Mouse (Mus musculus) layer of hippocampus, adult 2 months (tissue): ENCODE measurements around the gene Prkd3. TPM values are rescaled to one million over a fixed set of nuclear protein-coding genes. Genes with fewer than 3 reads are reported as not detected.

Experiments
- DNase-seq, 2 experiments: peaks; one replicate each; pipeline ENCODE4 v3.0.0; 2022; ENCODE audit warnings: low spot score in 2 of 2
- H3K27ac ChIP-seq: fragments of 200-600 bp; 2 replicates; pipeline ENCODE4 v1.8.1; 2022
- H3K4me3 ChIP-seq: fragments of 200-600 bp; 2 replicates; pipeline ENCODE4 v1.8.1; 2022; ENCODE audit warnings: mild to moderate bottlenecking
- CTCF ChIP-seq: fragments of 200-600 bp; conservative IDR thresholded peaks from 2 replicates; pipeline ENCODE4 v1.8.1; 2022; ENCODE audit warnings: antibody characterized with exemption, mild to moderate bottlenecking, moderate library complexity
- total RNA-seq, 2 experiments: library from RNA; stranded (reverse); gene quantifications; 2 replicates each; pipeline ENCODE4 v1.2.3; 2021

Gene Prkd3
- total RNA-seq, 2 experiments from 2014 or later, result 12.5 to 14.3 TPM

- Histone ChIP-seq H3K27ac (no peak overlapping the region), H3K4me3 (no peak overlapping the region)
- no peak for DNase-seq
- TF ChIP-seq CTCF, result no peak
These were observed 11.0 kb upstream of the Prkd3 start for GRCm38 (mm10) chr17:79031569-79031968.

GRCm38 (mm10) chr17:79029226-79029625, 8.6 kb upstream of the Prkd3 start:
- TF ChIP-seq CTCF, result no peak
- Histone ChIP-seq H3K27ac (no peak overlapping the region), H3K4me3 (no peak overlapping the region)
- DNase-seq, result no peak

DNA sequence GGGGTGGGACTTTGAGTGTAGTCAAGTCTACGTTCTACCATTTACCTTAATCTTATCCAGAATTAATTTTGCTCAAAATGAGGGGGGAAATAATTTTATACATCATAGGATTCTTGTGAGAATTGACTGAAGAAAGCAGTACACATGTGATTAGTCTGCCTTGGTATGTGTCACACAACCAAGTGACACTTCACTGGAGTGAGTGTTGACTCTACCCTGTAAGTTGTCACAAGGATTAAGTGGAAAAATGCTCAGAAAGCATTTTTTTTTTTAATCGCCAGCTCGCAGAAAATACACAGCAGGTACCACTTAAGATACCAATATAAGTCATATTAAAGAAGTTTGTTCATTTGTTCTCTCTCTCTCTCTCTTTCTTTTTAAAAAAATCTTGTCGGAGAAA, 3.9 kb upstream of the Prkd3 start:
- H3K4me3 ChIP-seq, result no peak overlapping the region
- no peak for DNase-seq

GRCm38 (mm10) chr17:79022746-79023145, 2.1 kb upstream of the Prkd3 start:
- H3K4me3 ChIP-seq, result no peak overlapping the region
- TF ChIP-seq CTCF, result no peak
- no peak overlapping the region for H3K27ac ChIP-seq
- DNase-seq, result no peak

More for the DNA sequence above, 3.9 kb upstream of the Prkd3 start:
- no peak for TF ChIP-seq CTCF
- no peak overlapping the region for H3K27ac ChIP-seq

- TF ChIP-seq CTCF, result no peak
- Histone ChIP-seq H3K4me3 (peak overlapping the region; percentile 69), H3K27ac (no peak overlapping the region)
- DNase-seq, result no peak
These were observed 344 bp upstream of the Prkd3 start for GRCm38 (mm10) chr17:79020984-79021335.

DNA sequence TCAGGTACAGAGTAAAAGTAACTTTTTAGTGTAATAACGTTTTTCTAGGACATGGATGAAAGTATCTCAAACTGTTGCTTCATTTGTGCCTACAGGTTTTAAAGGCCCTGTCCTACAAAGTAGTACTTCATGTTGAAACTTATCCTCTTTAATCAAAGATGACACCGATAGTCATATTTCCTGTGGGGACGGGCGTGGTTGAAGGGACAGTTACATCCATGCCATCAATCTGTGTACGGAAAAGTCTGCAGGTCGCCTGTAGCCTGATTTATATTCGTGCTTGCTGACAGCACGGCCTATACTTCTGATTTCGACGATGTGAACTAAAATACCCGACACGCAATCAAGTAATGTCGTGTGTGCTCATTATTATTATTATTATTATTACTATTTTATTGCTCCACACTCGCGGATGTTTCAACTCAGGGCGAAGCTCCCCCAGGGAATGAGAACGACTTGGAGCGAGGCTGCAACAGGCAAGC, 849 bp downstream of the Prkd3 start:
- TF ChIP-seq CTCF, result no peak
- Histone ChIP-seq H3K27ac (peak overlapping the region; percentile 85), H3K4me3 (peak overlapping the region; percentile 69)
- no peak for DNase-seq

DNA sequence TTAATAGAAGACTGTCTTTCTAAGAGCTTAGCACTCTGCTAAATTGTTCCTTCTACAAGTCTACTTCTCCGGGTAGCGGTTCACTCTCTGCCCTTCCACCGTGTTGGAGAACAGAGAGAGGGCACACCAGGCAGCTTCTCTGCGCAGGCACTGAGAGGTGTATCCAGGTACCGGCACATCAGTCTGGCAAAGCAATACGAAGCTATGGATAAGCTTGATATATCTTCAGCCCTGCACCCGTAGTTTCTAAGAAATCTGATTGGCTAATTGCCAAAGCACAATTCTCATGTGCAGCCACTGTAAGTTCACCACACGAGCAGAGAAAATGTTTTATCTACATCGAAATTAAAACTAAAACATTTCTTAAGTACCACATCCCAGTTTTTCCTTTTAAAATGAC, 2.2 kb downstream of the Prkd3 start:
- H3K4me3 ChIP-seq, result no peak overlapping the region; the same call in 1 of the 2 replicates
- no peak for DNase-seq
- H3K27ac ChIP-seq, result no peak overlapping the region
- no peak for TF ChIP-seq CTCF

GRCm38 (mm10) chr17:79015831-79016230, 4.8 kb downstream of the Prkd3 start:
- H3K4me3 ChIP-seq, result no peak overlapping the region
- no peak for TF ChIP-seq CTCF
- no peak overlapping the region for H3K27ac ChIP-seq
- no peak for DNase-seq

GRCm38 (mm10) chr17:79014911-79015685, 5.5 kb downstream of the Prkd3 start:
- TF ChIP-seq CTCF, result no peak
- DNase-seq, result no peak
- H3K27ac ChIP-seq, result no peak overlapping the region
- H3K4me3 ChIP-seq, result no peak overlapping the region

GRCm38 (mm10) chr17:79013625-79014024, 7.0 kb downstream of the Prkd3 start:
- Histone ChIP-seq H3K27ac (no peak overlapping the region), H3K4me3 (no peak overlapping the region)
- DNase-seq, result no peak
- TF ChIP-seq CTCF, result no peak

GRCm38 (mm10) chr17:78999745-79000270, 20.8 kb downstream of the Prkd3 start:
- no peak for DNase-seq
- H3K27ac ChIP-seq, result no peak overlapping the region
- no peak overlapping the region for H3K4me3 ChIP-seq
- no peak for TF ChIP-seq CTCF

DNA sequence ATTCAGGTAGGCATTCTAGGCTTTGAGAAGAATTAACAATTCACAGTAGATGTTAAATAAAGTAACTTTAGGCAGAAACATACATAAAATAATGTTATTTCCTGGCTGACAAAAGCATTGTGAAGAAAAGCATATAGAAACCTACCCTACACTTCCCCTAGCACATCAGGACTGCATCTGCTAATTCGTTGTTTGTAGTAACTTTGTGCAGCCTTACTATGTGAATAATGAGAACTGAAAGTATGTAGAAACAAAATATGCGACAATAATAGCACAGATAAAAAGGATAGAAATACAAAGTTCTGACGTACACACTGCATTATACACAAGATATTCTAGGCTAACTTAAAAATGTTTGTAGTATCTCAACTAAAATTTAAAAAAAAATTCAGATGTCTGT, 21.4 kb downstream of the Prkd3 start:
- Histone ChIP-seq H3K27ac (peak overlapping the region; percentile 23; the same call in 1 of the 2 replicates), H3K4me3 (no peak overlapping the region)
- DNase-seq, result no peak
- no peak for TF ChIP-seq CTCF

- no peak for TF ChIP-seq CTCF
- no peak for DNase-seq
- Histone ChIP-seq H3K4me3 (no peak overlapping the region), H3K27ac (no peak overlapping the region)
These were observed 22.5 kb downstream of the Prkd3 start for GRCm38 (mm10) chr17:78998130-78998529.
